ENCODE assay signal across 36 mouse cellular contexts in the genomic region with DNA sequence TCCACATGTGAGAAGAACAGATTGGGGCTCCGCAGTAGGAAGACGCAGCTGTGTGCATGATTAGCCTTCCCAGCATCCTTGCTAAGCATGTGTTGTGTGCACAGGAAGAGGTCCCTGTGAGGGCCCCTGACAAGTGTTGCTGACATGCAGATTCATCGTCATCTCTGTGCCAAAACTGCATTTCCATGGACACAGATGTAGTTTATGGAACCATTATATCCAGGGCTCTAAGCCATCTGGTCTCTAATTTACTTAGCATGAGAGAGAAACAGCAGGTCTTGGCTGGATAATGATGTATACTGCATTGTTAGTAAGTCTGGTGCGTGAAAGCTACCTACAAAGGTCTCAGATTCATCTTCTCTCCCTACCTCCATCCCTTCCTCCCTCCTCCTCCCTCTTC. TPM values are rescaled to one million over a fixed set of nuclear protein-coding genes. Genes with fewer than 3 reads are reported as not detected.
A peak's percentile ranks its signal among the peaks of the same experiment; 100 is the strongest.
DNase-seq lines count a peak whose midpoint lies in the region; ATAC-seq and TF ChIP-seq lines count a peak whose summit lies in the region.
"Had no signal": no experiment of that assay in that cellular context is flagged by ENCODE, and none has a peak within 500 bp of the region (broad histone marks: within the 10 kb centered on the region; RNA-seq: fewer than 3 reads in every experiment).

No protein-coding gene starts in this region.

- H3K4me2 ChIP-seq in forebrain, embryonic 14.5 days (ENCODE audit: low read length), result no peak overlapping the region
- H3K4me2 ChIP-seq in forebrain, embryonic 11.5 days (ENCODE audit: low read depth, low read length, severe bottlenecking), result no peak overlapping the region
- H3K4me2 ChIP-seq in hindbrain, embryonic 15.5 days, result no peak overlapping the region
- H3K4me2 ChIP-seq in hindbrain, embryonic 12.5 days (replicated peaks), result no peak overlapping the region
- H3K4me2 ChIP-seq in midbrain, postnatal 0 days (ENCODE audit: low read depth, low read length, poor library complexity, severe bottlenecking), result no peak overlapping the region
- H3K4me2 ChIP-seq in midbrain, embryonic 14.5 days (ENCODE audit: low read length), result no peak overlapping the region
- H3K4me2 ChIP-seq in neural tube, embryonic 14.5 days (ENCODE audit: low read depth, low read length), result no peak overlapping the region
- H3K4me2 ChIP-seq: embryonic facial prominence, embryonic 15.5 days; heart, embryonic 12.5 days; kidney, embryonic 15.5 days; limb, embryonic 13.5 days; liver, embryonic 13.5 days; midbrain, embryonic 12.5 days had no signal

- TF ChIP-seq CTCF in midbrain, postnatal 0 days (IDR thresholded peaks at IDR 0.05), result no peak

- H3K27me3 ChIP-seq in forebrain, embryonic 14.5 days (replicated peaks; ENCODE audit: control insufficient read depth, insufficient read depth, low read length), result no peaks in the 10 kb centered on the region
- H3K27me3 ChIP-seq in forebrain, embryonic 11.5 days (ENCODE audit: control insufficient read depth, insufficient read depth, low read length), result no peaks in the 10 kb centered on the region
- H3K27me3 ChIP-seq in hindbrain, embryonic 15.5 days, result no peaks in the 10 kb centered on the region
- H3K27me3 ChIP-seq in hindbrain, embryonic 12.5 days, result no peaks in the 10 kb centered on the region
- no peaks in the 10 kb centered on the region for H3K27me3 ChIP-seq in midbrain, postnatal 0 days (ENCODE audit: insufficient read depth, low read length)
- H3K27me3 ChIP-seq in midbrain, embryonic 14.5 days (ENCODE audit: control insufficient read depth, insufficient read depth, low read length), result no peaks in the 10 kb centered on the region
- H3K27me3 ChIP-seq in neural tube, embryonic 14.5 days (ENCODE audit: control insufficient read depth, insufficient read depth, low read length), result no peaks in the 10 kb centered on the region
- H3K27me3 ChIP-seq: embryonic facial prominence, embryonic 15.5 days; heart, embryonic 12.5 days; kidney, embryonic 15.5 days; limb, embryonic 13.5 days; liver, embryonic 13.5 days; megakaryocyte, embryonic 14.5 days; midbrain, embryonic 12.5 days; Patski had no signal

- no peak overlapping the region for H3K27ac ChIP-seq in forebrain, embryonic 14.5 days (ENCODE audit: low read depth, low read length)
- H3K27ac ChIP-seq in forebrain, embryonic 11.5 days (ENCODE audit: low read depth, low read length), result no peak overlapping the region
- peak overlapping the region; percentile 18 for H3K27ac ChIP-seq in hindbrain, embryonic 15.5 days (replicated peaks)
- no peak overlapping the region for H3K27ac ChIP-seq in hindbrain, embryonic 12.5 days
- no peak overlapping the region for H3K27ac ChIP-seq in midbrain, postnatal 0 days (ENCODE audit: low read depth, low read length)
- no peak overlapping the region for H3K27ac ChIP-seq in midbrain, embryonic 14.5 days (replicated peaks; ENCODE audit: low read depth, low read length)
- no peak overlapping the region for H3K27ac ChIP-seq in neural tube, embryonic 14.5 days (ENCODE audit: low read depth, low read length)
- H3K27ac ChIP-seq: embryonic facial prominence, embryonic 15.5 days; heart, adult 2 months; kidney, embryonic 15.5 days; limb, embryonic 13.5 days; liver, embryonic 13.5 days; midbrain, embryonic 12.5 days had no signal

- no peak overlapping the region for H3K9ac ChIP-seq in forebrain, embryonic 14.5 days (ENCODE audit: low read length)
- H3K9ac ChIP-seq in forebrain, embryonic 11.5 days (ENCODE audit: low read length), result no peak overlapping the region
- no peak overlapping the region for H3K9ac ChIP-seq in hindbrain, embryonic 15.5 days
- no peak overlapping the region for H3K9ac ChIP-seq in hindbrain, embryonic 12.5 days
- H3K9ac ChIP-seq in midbrain, postnatal 0 days (replicated peaks; ENCODE audit: low read length, poor library complexity, severe bottlenecking), result no peak overlapping the region
- no peak overlapping the region for H3K9ac ChIP-seq in midbrain, embryonic 14.5 days (replicated peaks; ENCODE audit: low read length)
- no peak overlapping the region for H3K9ac ChIP-seq in neural tube, embryonic 14.5 days (replicated peaks; ENCODE audit: low read depth, low read length)
- H3K9ac ChIP-seq: embryonic facial prominence, embryonic 15.5 days; heart, embryonic 12.5 days; kidney, embryonic 15.5 days; limb, embryonic 13.5 days; liver, embryonic 13.5 days; midbrain, embryonic 12.5 days had no signal

- no peaks in the 10 kb centered on the region for H3K36me3 ChIP-seq in forebrain, embryonic 14.5 days (ENCODE audit: control insufficient read depth, insufficient read depth, low read length)
- no peaks in the 10 kb centered on the region for H3K36me3 ChIP-seq in forebrain, embryonic 11.5 days (ENCODE audit: control insufficient read depth, insufficient read depth, low read length)
- H3K36me3 ChIP-seq in hindbrain, embryonic 15.5 days, result no peaks in the 10 kb centered on the region
- H3K36me3 ChIP-seq in hindbrain, embryonic 12.5 days, result no peaks in the 10 kb centered on the region
- no peaks in the 10 kb centered on the region for H3K36me3 ChIP-seq in midbrain, postnatal 0 days (ENCODE audit: insufficient read depth, low read length)
- H3K36me3 ChIP-seq in midbrain, embryonic 14.5 days (ENCODE audit: control insufficient read depth, insufficient read depth, low read length), result no peaks in the 10 kb centered on the region
- H3K36me3 ChIP-seq in neural tube, embryonic 14.5 days (ENCODE audit: control insufficient read depth, insufficient read depth, low read length), result no peaks in the 10 kb centered on the region
- H3K36me3 ChIP-seq: embryonic facial prominence, embryonic 15.5 days; heart, embryonic 12.5 days; kidney, embryonic 15.5 days; limb, embryonic 13.5 days; liver, embryonic 13.5 days; midbrain, embryonic 12.5 days had no signal

- WGBS in forebrain, embryonic 14.5 days, result 80% methylated on average over 4 of the region's 4 CpGs
- WGBS in forebrain, embryonic 11.5 days, result 90% methylated on average over 4 of the region's 4 CpGs
- 53% methylated on average over 4 of the region's 4 CpGs for WGBS in hindbrain, embryonic 15.5 days
- WGBS in hindbrain, embryonic 12.5 days, result 80% methylated on average over 4 of the region's 4 CpGs
- 78% methylated on average over 4 of the region's 4 CpGs for WGBS in midbrain, postnatal 0 days
- 79% methylated on average over 4 of the region's 4 CpGs for WGBS in midbrain, embryonic 14.5 days
- WGBS in neural tube, embryonic 14.5 days, result 65% methylated on average over 4 of the region's 4 CpGs

- H3K4me3 ChIP-seq in forebrain, embryonic 14.5 days (ENCODE audit: low read depth, low read length), result no peak overlapping the region
- no peak overlapping the region for H3K4me3 ChIP-seq in forebrain, embryonic 11.5 days (ENCODE audit: low read depth, low read length)
- H3K4me3 ChIP-seq in hindbrain, embryonic 15.5 days, result no peak overlapping the region
- H3K4me3 ChIP-seq in hindbrain, embryonic 12.5 days, result no peak overlapping the region
- H3K4me3 ChIP-seq in midbrain, postnatal 0 days (ENCODE audit: low read depth, low read length), result no peak overlapping the region
- no peak overlapping the region for H3K4me3 ChIP-seq in midbrain, embryonic 14.5 days (replicated peaks; ENCODE audit: low read depth, low read length)
- no peak overlapping the region for H3K4me3 ChIP-seq in neural tube, embryonic 14.5 days (ENCODE audit: low read depth, low read length)
- H3K4me3 ChIP-seq: embryonic facial prominence, embryonic 15.5 days; heart, adult 2 months; heart, embryonic 12.5 days; kidney, embryonic 15.5 days; limb, embryonic 13.5 days; liver, embryonic 13.5 days; megakaryocyte, embryonic 14.5 days; midbrain, embryonic 12.5 days had no signal

- H3K4me1 ChIP-seq in forebrain, embryonic 14.5 days (ENCODE audit: control insufficient read depth, insufficient read depth, low read length), result no peaks in the 10 kb centered on the region
- H3K4me1 ChIP-seq in forebrain, embryonic 11.5 days (replicated peaks; ENCODE audit: control insufficient read depth, insufficient read depth, low read length), result no peaks in the 10 kb centered on the region
- H3K4me1 ChIP-seq in hindbrain, embryonic 15.5 days (replicated peaks), result 0 out of 2 replicates have a peak, but pooled peaks cover 7% of the 10 kb centered on the region
- no peaks in the 10 kb centered on the region for H3K4me1 ChIP-seq in hindbrain, embryonic 12.5 days
- no peaks in the 10 kb centered on the region for H3K4me1 ChIP-seq in midbrain, postnatal 0 days (ENCODE audit: insufficient read depth, low read length)
- no peaks in the 10 kb centered on the region for H3K4me1 ChIP-seq in midbrain, embryonic 14.5 days (ENCODE audit: control insufficient read depth, insufficient read depth, low read length)
- no peaks in the 10 kb centered on the region for H3K4me1 ChIP-seq in neural tube, embryonic 14.5 days (ENCODE audit: control insufficient read depth, insufficient read depth, low read length)
- H3K4me1 ChIP-seq: embryonic facial prominence, embryonic 15.5 days; heart, embryonic 12.5 days; kidney, embryonic 15.5 days; limb, embryonic 13.5 days; liver, embryonic 13.5 days; megakaryocyte, embryonic 14.5 days had no signal

- no peaks in the 10 kb centered on the region for H3K9me3 ChIP-seq in forebrain, embryonic 14.5 days (replicated peaks; ENCODE audit: control insufficient read depth, low read length)
- no peaks in the 10 kb centered on the region for H3K9me3 ChIP-seq in forebrain, embryonic 11.5 days (ENCODE audit: control insufficient read depth, low read length)
- H3K9me3 ChIP-seq in hindbrain, embryonic 15.5 days, result no peaks in the 10 kb centered on the region
- no peaks in the 10 kb centered on the region for H3K9me3 ChIP-seq in hindbrain, embryonic 12.5 days (replicated peaks)
- no peaks in the 10 kb centered on the region for H3K9me3 ChIP-seq in midbrain, postnatal 0 days (ENCODE audit: low read length)
- H3K9me3 ChIP-seq in midbrain, embryonic 14.5 days (ENCODE audit: control insufficient read depth, low read length), result no peaks in the 10 kb centered on the region
- H3K9me3 ChIP-seq in neural tube, embryonic 14.5 days (ENCODE audit: control insufficient read depth, low read length), result no peaks in the 10 kb centered on the region
- H3K9me3 ChIP-seq: embryonic facial prominence, embryonic 15.5 days; kidney, embryonic 15.5 days; limb, embryonic 13.5 days; liver, embryonic 13.5 days; midbrain, embryonic 12.5 days had no signal

- ATAC-seq in forebrain, embryonic 14.5 days, result peak; percentile 32; the same call in 1 of the 2 replicates
- no peak for ATAC-seq in forebrain, embryonic 11.5 days (replicated peaks; ENCODE audit: low FRiP score)
- peak; percentile 61; the same call in 1 of the 2 replicates for ATAC-seq in hindbrain, embryonic 15.5 days (ENCODE audit: low FRiP score, low read depth)
- ATAC-seq in hindbrain, embryonic 12.5 days (ENCODE audit: low FRiP score), result no peak
- ATAC-seq in midbrain, postnatal 0 days (ENCODE audit: low FRiP score), result no peak
- ATAC-seq in midbrain, embryonic 14.5 days (ENCODE audit: low FRiP score, low TSS enrichment), result no peak
- ATAC-seq in neural tube, embryonic 14.5 days (ENCODE audit: low read depth), result peak; percentile 63; the same call in 1 of the 2 replicates
- ATAC-seq: lung, postnatal 0 days; Patski had no signal

- DNase-seq in forebrain, embryonic 14.5 days (ENCODE audit: low spot score), result peak; percentile 11
- DNase-seq in forebrain, embryonic 11.5 days (ENCODE audit: low spot score), result no peak
- peak; percentile 52 for DNase-seq in midbrain, postnatal 0 days (ENCODE audit: low spot score)
- no peak for DNase-seq in midbrain, embryonic 14.5 days
- no peak for DNase-seq in gastrocnemius, postnatal 4 days (ENCODE audit: low spot score in 2 of 2)
- DNase-seq: adrenal gland, postnatal 10 days; cerebellum, adult 11-12 months; cerebellum, adult 9-11 months; gastrocnemius, postnatal 36 days; heart, adult 2 months; heart, postnatal 4 days; kidney, adult 18-20 months; kidney, postnatal 25 days; liver, embryonic 13.5 days; lung, adult 18-20 months; lung, postnatal 4 days; thymus, postnatal 4 days had no signal

RNA-seq across cellular contexts. Expression of a gene that starts 10.3 kb away (rescaled TPM):
- 0.16 TPM in 1 of 2 replicates, not detected in the other for polyA plus RNA-seq in forebrain, embryonic 14.5 days (2014; fragmentation: Nextera tagmentation; extraction: Ambion mirVana)
- 0.19 TPM in 1 of 2 replicates, not detected in the other for polyA plus RNA-seq in forebrain, embryonic 11.5 days (2014; fragmentation: Nextera tagmentation; extraction: Ambion mirVana)
- 0.64 and 1.2 TPM in 2 replicates for polyA plus RNA-seq in hindbrain, embryonic 15.5 days (2015; fragmentation: Nextera tagmentation; extraction: Ambion mirVana)
- polyA plus RNA-seq in hindbrain, embryonic 12.5 days (2016; fragmentation: Nextera tagmentation; extraction: Ambion mirVana), result 0.25 and 0.53 TPM in 2 replicates
- total RNA-seq in midbrain, postnatal 0 days (2014; rRNA removed), result not detected in 2 replicates
- polyA plus RNA-seq in midbrain, postnatal 0 days (2015; fragmentation: Nextera tagmentation; extraction: Ambion mirVana), result 0.23 and 0.28 TPM in 2 replicates
- 1.1 and 1.2 TPM in 2 replicates for polyA plus RNA-seq in midbrain, embryonic 14.5 days (2014; fragmentation: Nextera tagmentation; extraction: Ambion mirVana)
- polyA plus RNA-seq in neural tube, embryonic 14.5 days (2014; fragmentation: Nextera tagmentation; extraction: Ambion mirVana), result 1.7 and 2.6 TPM in 2 replicates
- total RNA-seq in gastrocnemius, postnatal 4 days (2021), result not detected
- total RNA-seq: adrenal gland, postnatal 10 days; gastrocnemius, adult 18-20 months; gastrocnemius, postnatal 36 days; heart, adult 2 months; heart, postnatal 4 days; layer of hippocampus, adult 8-10 months; left cerebral cortex, postnatal 14 days; MEL; monocyte, adult 5-6 weeks had no signal
- polyA plus RNA-seq: embryonic facial prominence, embryonic 15.5 days; heart, adult 2 months; heart, embryonic 12.5 days; heart, postnatal 0 days; kidney, embryonic 15.5 days; limb, embryonic 13.5 days; liver, embryonic 13.5 days; lung, postnatal 0 days; Patski; small intestine, adult 2 months; thymus, postnatal 0 days had no signal

Comparison
In these comparisons a context has a peak if more than half of its experiments do, and no peak if none do; other contexts are left out.
1. ATAC-seq: peak in forebrain, embryonic 14.5 days (single experiment), hindbrain, embryonic 15.5 days (single experiment) and neural tube, embryonic 14.5 days (single experiment); none in forebrain, embryonic 11.5 days (single experiment), hindbrain, embryonic 12.5 days (single experiment), midbrain, postnatal 0 days (single experiment) and midbrain, embryonic 14.5 days (single experiment).
2. DNase-seq: peak in forebrain, embryonic 14.5 days (single experiment) and midbrain, postnatal 0 days (single experiment); none in forebrain, embryonic 11.5 days (single experiment), midbrain, embryonic 14.5 days (single experiment) and gastrocnemius, postnatal 4 days (0 of 2).